10 mouse cellular contexts compared by ENCODE assay signal in genomic region chr11:113927231-113927630, GRCm38 (mm10).
DNase-seq lines count a peak whose midpoint lies in the region; ATAC-seq lines count a peak whose summit lies in the region.
"Had no signal": no experiment of that assay in that cellular context is flagged by ENCODE, and none has a peak within 500 bp of the region (broad histone marks: within the 10 kb centered on the region; RNA-seq: fewer than 3 reads in every experiment).

No protein-coding gene starts in this region.

- H3K4me2 ChIP-seq in midbrain, embryonic 13.5 days (replicated peaks): no peak overlapping the region
- no peak overlapping the region for H3K4me2 ChIP-seq in midbrain, embryonic 14.5 days (ENCODE audit: low read length)

- H3K9ac ChIP-seq in midbrain, embryonic 13.5 days (replicated peaks): no peak overlapping the region
- H3K9ac ChIP-seq in midbrain, embryonic 14.5 days (replicated peaks; ENCODE audit: low read length): no peak overlapping the region

- peaks cover 15% of the 10 kb centered on the region for H3K4me1 ChIP-seq in heart, embryonic 10.5 days
- H3K4me1 ChIP-seq in midbrain, embryonic 13.5 days (replicated peaks): peaks cover 66% of the 10 kb centered on the region
- peaks cover 52% of the 10 kb centered on the region for H3K4me1 ChIP-seq in midbrain, embryonic 14.5 days (ENCODE audit: control insufficient read depth, insufficient read depth, low read length)
- H3K4me1 ChIP-seq: megakaryocyte, embryonic 14.5 days had no signal

- no peak for ATAC-seq in midbrain, embryonic 13.5 days
- ATAC-seq in midbrain, embryonic 14.5 days (ENCODE audit: low FRiP score, low TSS enrichment): no peak
- ATAC-seq: intestine, embryonic 16.5 days had no signal

- H3K27ac ChIP-seq in heart, embryonic 10.5 days: no peak overlapping the region
- no peak overlapping the region for H3K27ac ChIP-seq in midbrain, embryonic 13.5 days
- no peak overlapping the region for H3K27ac ChIP-seq in midbrain, embryonic 14.5 days (replicated peaks; ENCODE audit: low read depth, low read length)

- no peaks in the 10 kb centered on the region for H3K9me3 ChIP-seq in heart, embryonic 10.5 days
- H3K9me3 ChIP-seq in midbrain, embryonic 13.5 days: no peaks in the 10 kb centered on the region
- no peaks in the 10 kb centered on the region for H3K9me3 ChIP-seq in midbrain, embryonic 14.5 days (ENCODE audit: control insufficient read depth, low read length)

- intact Hi-C loops in heart, postnatal 10 days (cut with DNase I): no loop called here

- 87% methylated on average over 11 of the region's 11 CpGs for WGBS in heart, embryonic 10.5 days
- 88% methylated on average over 11 of the region's 11 CpGs for WGBS in midbrain, embryonic 13.5 days
- WGBS in midbrain, embryonic 14.5 days: 86% methylated on average over 11 of the region's 11 CpGs

- H3K36me3 ChIP-seq in heart, embryonic 10.5 days: no peaks in the 10 kb centered on the region
- no peaks in the 10 kb centered on the region for H3K36me3 ChIP-seq in midbrain, embryonic 13.5 days
- no peaks in the 10 kb centered on the region for H3K36me3 ChIP-seq in midbrain, embryonic 14.5 days (ENCODE audit: control insufficient read depth, insufficient read depth, low read length)

- H3K4me3 ChIP-seq in heart, embryonic 10.5 days: no peak overlapping the region
- no peak overlapping the region for H3K4me3 ChIP-seq in midbrain, embryonic 13.5 days (replicated peaks)
- no peak overlapping the region for H3K4me3 ChIP-seq in midbrain, embryonic 14.5 days (replicated peaks; ENCODE audit: low read depth, low read length)
- H3K4me3 ChIP-seq: megakaryocyte, embryonic 14.5 days had no signal

- DNase-seq in heart, postnatal 10 days: peak; percentile 36 to 46
- DNase-seq in heart, embryonic 10.5 days (ENCODE audit: low spot score): no peak
- DNase-seq in brain, adult 2 months (ENCODE audit: low read depth, low spot score): peak; percentile 96
- peak; percentile 29 for DNase-seq in heart, postnatal 4 days
- DNase-seq in lung, postnatal 36 days: peak; percentile 22
- DNase-seq in thymus, postnatal 36 days: no peak
- DNase-seq in midbrain, embryonic 14.5 days: no peak

- no peaks in the 10 kb centered on the region for H3K27me3 ChIP-seq in heart, embryonic 10.5 days (ENCODE audit: insufficient read depth, poor library complexity, severe bottlenecking)
- H3K27me3 ChIP-seq in midbrain, embryonic 13.5 days: no peaks in the 10 kb centered on the region
- H3K27me3 ChIP-seq in midbrain, embryonic 14.5 days (ENCODE audit: control insufficient read depth, insufficient read depth, low read length): no peaks in the 10 kb centered on the region

Comparison
In these comparisons a context has a peak if more than half of its experiments do, and no peak if none do; other contexts are left out.
1. DNase-seq: peak in heart, postnatal 10 days (2 of 2), brain, adult 2 months (single experiment), heart, postnatal 4 days (single experiment) and lung, postnatal 36 days (single experiment); none in heart, embryonic 10.5 days (single experiment), thymus, postnatal 36 days (0 of 2) and midbrain, embryonic 14.5 days (single experiment).